Mouse (Mus musculus) embryo, embryonic 9.5 days (tissue): ENCODE measurements around the gene Sncg.

ENCODE experiments used
- DNase-seq: peaks from one replicate; pipeline ENCODE4 v3.0.0-alpha.2; 2017; ENCODE audit errors: extremely low spot score

The Sncg gene

DNA sequence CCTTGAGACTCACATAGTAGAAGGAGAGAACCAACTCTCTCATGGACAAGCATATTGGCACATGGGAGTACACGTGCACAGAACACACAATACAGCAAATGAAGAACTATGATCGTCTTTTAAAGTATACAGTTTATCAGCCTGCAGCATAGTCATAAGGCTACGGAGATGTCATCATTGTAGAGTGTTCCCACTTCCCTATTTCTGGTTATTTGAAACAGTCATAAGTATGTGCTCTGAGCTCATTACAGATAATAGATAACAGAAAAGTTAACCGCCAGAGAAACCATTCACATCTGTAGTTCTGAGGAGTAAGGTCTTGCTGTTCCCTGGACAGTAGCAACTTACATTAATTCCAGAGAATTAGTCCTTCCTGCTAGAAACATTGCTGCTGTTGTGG lies 31.5 kb downstream of the Sncg start:
- DNase-seq: no peak

DNA sequence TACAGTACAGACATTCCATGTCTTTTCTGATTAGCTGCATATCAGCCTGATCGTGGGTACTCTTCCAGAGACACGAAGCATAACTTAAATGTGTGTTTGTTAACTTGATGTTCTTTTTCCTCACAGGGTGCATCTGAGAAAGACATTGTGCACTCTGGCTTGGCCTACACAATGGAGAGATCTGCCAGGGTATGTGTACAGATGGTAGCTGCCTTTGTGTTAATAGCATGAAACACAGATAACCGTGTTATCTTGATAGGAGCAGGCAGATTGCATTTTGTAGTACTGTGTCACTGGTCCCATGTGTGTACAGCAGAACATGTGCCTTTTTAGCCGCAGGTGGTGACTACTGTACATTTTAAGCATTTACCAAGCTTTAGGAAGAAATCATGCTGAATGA lies 32.6 kb downstream of the Sncg start:
- no peak for DNase-seq

DNA sequence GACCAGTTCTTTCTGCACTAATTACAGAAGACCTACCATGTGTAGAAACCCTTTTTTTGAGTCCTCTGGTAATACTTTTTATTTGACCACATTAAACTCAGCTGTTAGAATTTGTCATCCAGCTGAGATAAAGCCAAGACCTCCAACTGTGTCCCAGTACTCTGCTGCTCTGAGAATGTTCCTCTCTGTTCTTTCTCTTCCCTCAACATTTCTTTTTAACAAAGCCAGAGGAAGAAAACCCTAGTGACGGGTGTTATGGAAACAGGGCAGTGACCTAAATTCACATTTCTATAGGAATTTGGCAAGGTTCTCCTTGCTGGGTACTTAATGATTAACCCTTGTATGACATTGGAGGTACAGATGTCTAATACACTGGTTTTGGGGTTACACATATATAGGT lies 35.1 kb downstream of the Sncg start:
- DNase-seq: no peak

DNA sequence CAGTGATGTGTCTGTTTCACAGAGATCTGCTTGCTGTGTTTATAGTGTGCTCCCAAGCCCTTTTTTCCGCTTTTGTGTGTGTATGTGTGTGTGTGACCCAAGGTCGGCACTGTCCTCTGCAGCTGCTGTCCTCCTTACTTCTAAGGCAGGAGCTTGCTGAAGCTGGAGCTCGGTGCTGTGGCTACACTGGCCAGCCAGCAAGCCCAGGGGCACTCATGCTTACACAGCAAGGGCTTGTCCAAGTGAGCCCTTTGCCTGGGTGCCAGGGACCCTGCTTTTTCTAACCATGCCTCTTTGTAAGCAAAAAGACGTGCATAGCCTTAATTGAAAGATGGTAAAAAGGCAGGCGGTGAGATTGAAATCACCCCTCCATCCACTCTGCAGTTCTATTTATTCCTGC lies 42.1 kb downstream of the Sncg start:
- no peak for DNase-seq

DNA sequence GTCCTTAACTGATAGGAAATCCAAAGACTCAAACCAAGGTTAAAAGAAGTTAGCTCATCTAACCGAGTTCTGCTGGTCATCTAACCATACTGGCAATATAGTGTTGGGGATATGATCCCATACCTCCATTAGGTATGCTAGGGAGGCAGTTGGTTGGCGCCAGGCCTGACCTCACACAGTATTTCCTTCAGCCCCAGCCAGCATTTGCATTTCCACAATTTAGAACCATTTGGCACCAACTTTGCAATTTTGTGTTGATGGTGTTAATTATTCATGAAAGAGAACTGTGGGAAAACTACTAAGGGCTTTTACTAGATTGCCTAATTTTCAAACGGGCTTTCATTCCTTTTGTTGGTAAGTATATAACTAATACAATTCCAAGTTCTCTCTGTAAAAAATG lies 42.7 kb downstream of the Sncg start:
- no peak for DNase-seq

DNA sequence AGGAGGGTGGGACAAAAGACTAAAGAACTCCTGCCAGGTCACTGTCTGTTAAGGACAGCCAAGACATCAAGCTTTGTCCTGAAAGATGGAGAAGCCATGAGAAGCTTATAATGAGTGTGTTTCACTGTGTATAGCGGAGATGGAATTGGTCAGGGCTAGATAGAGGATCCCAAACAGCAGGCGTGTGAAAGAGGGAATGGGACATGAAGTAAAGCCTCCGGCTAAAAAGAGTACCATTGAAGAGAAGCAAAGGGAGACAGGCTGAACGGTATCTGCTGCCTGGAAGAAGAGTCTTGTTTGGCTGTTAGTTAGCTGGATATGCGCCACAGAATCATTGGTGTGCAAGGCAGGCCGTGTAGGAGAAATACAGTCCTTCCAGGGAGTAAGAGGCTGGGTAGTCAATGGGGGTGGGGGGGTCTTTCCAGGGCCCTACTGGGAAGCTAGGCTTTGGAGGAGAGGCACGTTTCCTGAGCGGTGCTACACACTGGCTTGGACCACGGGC lies 43.9 kb downstream of the Sncg start:
- DNase-seq: no peak

DNA sequence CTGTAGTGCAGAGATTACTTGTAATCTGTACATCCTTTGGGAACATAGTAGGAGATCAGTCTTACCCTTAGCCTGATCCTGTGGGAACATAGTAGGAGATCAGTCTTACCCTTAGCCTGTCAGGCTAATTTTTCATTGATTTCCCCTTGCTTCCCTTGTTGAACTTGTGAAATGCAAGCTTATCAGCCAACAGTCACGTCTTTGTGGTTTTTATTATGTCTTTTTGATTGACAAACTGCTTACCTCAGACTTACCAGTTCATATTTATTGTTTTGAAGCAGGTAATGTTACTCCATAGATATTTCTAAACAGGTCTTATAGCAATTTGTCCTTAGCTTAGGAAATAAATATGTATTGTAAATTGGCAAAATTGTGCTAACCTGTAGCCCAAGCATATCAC lies 47.0 kb downstream of the Sncg start:
- DNase-seq: no peak

DNA sequence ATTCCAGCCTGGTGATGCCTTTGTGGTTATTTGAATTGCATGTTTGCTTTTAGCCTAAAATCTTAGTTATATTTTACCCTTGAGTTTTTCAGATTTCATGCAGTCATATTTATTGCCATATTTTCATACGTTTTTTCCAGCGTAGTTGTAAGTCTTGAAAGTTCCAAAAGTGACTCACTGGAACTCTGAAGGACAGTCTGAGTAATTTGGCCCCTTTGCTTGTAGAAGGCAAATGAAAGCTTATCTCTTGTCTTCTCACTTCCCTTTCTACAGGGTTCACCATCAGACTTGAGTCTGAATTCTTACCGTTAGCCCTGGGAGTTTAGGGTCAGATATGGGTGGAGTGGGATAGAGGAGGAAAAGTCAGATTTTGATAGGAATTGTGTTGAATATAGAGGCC lies 48.0 kb downstream of the Sncg start:
- DNase-seq: no peak

DNA sequence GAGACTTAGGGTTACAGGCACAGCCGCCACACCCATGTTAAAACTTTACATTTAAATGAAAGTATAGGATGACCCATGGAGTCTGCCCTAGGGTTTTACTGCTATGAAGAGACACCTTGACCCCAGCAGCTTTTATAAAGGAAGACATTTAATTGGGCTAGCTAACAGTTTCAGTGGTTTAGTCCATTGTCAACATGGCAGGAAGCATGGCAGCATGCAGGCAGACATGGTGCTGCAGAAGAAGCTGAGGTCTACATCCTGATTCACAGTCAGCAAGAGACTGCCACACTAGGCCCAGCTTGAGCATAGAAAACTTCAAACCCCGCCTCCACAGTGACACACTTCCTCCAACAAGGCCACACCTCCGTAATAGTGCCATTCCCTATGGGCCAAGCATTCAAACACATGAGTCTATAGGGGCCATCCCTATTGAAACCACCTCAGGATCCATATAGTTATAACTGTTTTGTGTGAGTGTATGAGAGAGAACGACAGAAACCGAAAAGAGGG lies 51.0 kb downstream of the Sncg start:
- no peak for DNase-seq
